25 mouse cellular contexts compared by ENCODE assay signal in genomic region chr1:138301920-138302319, GRCm38 (mm10). TPM values are rescaled to one million over a fixed set of nuclear protein-coding genes. Genes with fewer than 3 reads are reported as not detected.
DNase-seq lines count a peak whose midpoint lies in the region; ATAC-seq and TF ChIP-seq lines count a peak whose summit lies in the region.
"Had no signal": no experiment of that assay in that cellular context is flagged by ENCODE, and none has a peak within 500 bp of the region (broad histone marks: within the 10 kb centered on the region; RNA-seq: fewer than 3 reads in every experiment).

No protein-coding gene starts in this region.

- no peaks in the 10 kb centered on the region for H3K27me3 ChIP-seq in lung, embryonic 15.5 days
- H3K27me3 ChIP-seq in lung, postnatal 0 days (replicated peaks; ENCODE audit: insufficient read depth, low read length): no peaks in the 10 kb centered on the region
- no peaks in the 10 kb centered on the region for H3K27me3 ChIP-seq in heart, embryonic 12.5 days (replicated peaks)
- H3K27me3 ChIP-seq: embryonic facial prominence, embryonic 13.5 days; embryonic facial prominence, embryonic 15.5 days; forebrain, embryonic 12.5 days had no signal

- no peak overlapping the region for H3K27ac ChIP-seq in lung, embryonic 15.5 days
- no peak overlapping the region for H3K27ac ChIP-seq in lung, postnatal 0 days (ENCODE audit: low read length)
- H3K27ac ChIP-seq in heart, embryonic 12.5 days (ENCODE audit: poor library complexity, severe bottlenecking): no peak overlapping the region
- H3K27ac ChIP-seq: embryonic facial prominence, embryonic 13.5 days; embryonic facial prominence, embryonic 15.5 days; forebrain, embryonic 10.5 days; forebrain, embryonic 12.5 days had no signal

- DNase-seq in lung, postnatal 14 days: no peak
- DNase-seq in lung, postnatal 0 days (ENCODE audit: low spot score): peak; percentile 37
- DNase-seq in lung, adult 18-20 months: no peak
- peak; percentile 45 for DNase-seq in induced T-regulatory cell, adult 2 months (ENCODE audit: low read depth)
- DNase-seq: adrenal gland, adult 2 months; adrenal gland, postnatal 10 days; adrenal gland, postnatal 25 days; cerebellum, adult 11 months; cerebellum, adult 18-20 months; cerebellum, adult 8-10 months; cerebellum, adult 9-11 months; cerebellum, postnatal 14 days; cerebellum, postnatal 36 days; embryo, embryonic 11 days had no signal

- H3K36me3 ChIP-seq in lung, embryonic 15.5 days: no peaks in the 10 kb centered on the region
- no peaks in the 10 kb centered on the region for H3K36me3 ChIP-seq in lung, postnatal 0 days (ENCODE audit: insufficient read depth, low read length)
- no peaks in the 10 kb centered on the region for H3K36me3 ChIP-seq in heart, embryonic 12.5 days
- H3K36me3 ChIP-seq: embryonic facial prominence, embryonic 13.5 days; embryonic facial prominence, embryonic 15.5 days; forebrain, embryonic 10.5 days; forebrain, embryonic 12.5 days had no signal

- no peak overlapping the region for H3K4me2 ChIP-seq in lung, embryonic 15.5 days
- no peak overlapping the region for H3K4me2 ChIP-seq in lung, postnatal 0 days (replicated peaks; ENCODE audit: low read depth, low read length)
- H3K4me2 ChIP-seq in heart, embryonic 12.5 days: no peak overlapping the region
- H3K4me2 ChIP-seq: embryonic facial prominence, embryonic 13.5 days; embryonic facial prominence, embryonic 15.5 days; forebrain, embryonic 12.5 days had no signal

- H3K4me1 ChIP-seq in lung, embryonic 15.5 days: no peaks in the 10 kb centered on the region
- H3K4me1 ChIP-seq in lung, postnatal 0 days (ENCODE audit: insufficient read depth, low read depth, low read length): no peaks in the 10 kb centered on the region
- no peaks in the 10 kb centered on the region; the same call in 1 of the 2 replicates for H3K4me1 ChIP-seq in heart, embryonic 12.5 days (replicated peaks)
- H3K4me1 ChIP-seq: embryonic facial prominence, embryonic 13.5 days; embryonic facial prominence, embryonic 15.5 days; forebrain, embryonic 10.5 days; forebrain, embryonic 12.5 days had no signal

- WGBS in lung, embryonic 15.5 days: 67% methylated on average over 5 of the region's 5 CpGs
- 61% methylated on average over 5 of the region's 5 CpGs for WGBS in lung, postnatal 0 days
- 74% methylated on average over 5 of the region's 5 CpGs for WGBS in heart, embryonic 12.5 days

- no peak for TF ChIP-seq CTCF in lung, postnatal 0 days (IDR thresholded peaks at IDR 0.05)

- peak; percentile 55; the same call in 1 of the 2 replicates for ATAC-seq in lung, embryonic 15.5 days (ENCODE audit: borderline replicate concordance, extremely low read depth, low FRiP score, low TSS enrichment)
- ATAC-seq in lung, postnatal 0 days: no peak; the same call in 1 of the 2 replicates
- ATAC-seq in heart, embryonic 12.5 days (ENCODE audit: insufficient number of reproducible peaks, low FRiP score): no peak
- ATAC-seq: forebrain, embryonic 14.5 days had no signal

- no peak overlapping the region for H3K4me3 ChIP-seq in lung, embryonic 15.5 days
- no peak overlapping the region for H3K4me3 ChIP-seq in lung, postnatal 0 days (ENCODE audit: low read depth, low read length)
- no peak overlapping the region for H3K4me3 ChIP-seq in heart, embryonic 12.5 days
- H3K4me3 ChIP-seq: embryonic facial prominence, embryonic 13.5 days; embryonic facial prominence, embryonic 15.5 days; erythroblast, embryonic 14.5 days; forebrain, embryonic 10.5 days; forebrain, embryonic 12.5 days had no signal

- H3K9me3 ChIP-seq in lung, embryonic 15.5 days: no peaks in the 10 kb centered on the region
- H3K9me3 ChIP-seq in lung, postnatal 0 days (ENCODE audit: low read length): no peaks in the 10 kb centered on the region
- H3K9me3 ChIP-seq in heart, embryonic 12.5 days (replicated peaks): no peaks in the 10 kb centered on the region
- H3K9me3 ChIP-seq: embryonic facial prominence, embryonic 13.5 days; embryonic facial prominence, embryonic 15.5 days; forebrain, embryonic 10.5 days; forebrain, embryonic 12.5 days had no signal

- TF ChIP-seq EP300 in lung, postnatal 0 days (IDR thresholded peaks at IDR 0.05): no peak

- no peak overlapping the region for H3K9ac ChIP-seq in lung, embryonic 15.5 days
- no peak overlapping the region for H3K9ac ChIP-seq in lung, postnatal 0 days (replicated peaks; ENCODE audit: low read depth)
- H3K9ac ChIP-seq in heart, embryonic 12.5 days: no peak overlapping the region
- H3K9ac ChIP-seq: embryonic facial prominence, embryonic 13.5 days; embryonic facial prominence, embryonic 15.5 days; forebrain, embryonic 12.5 days had no signal

RNA-seq across cellular contexts. Expression of gene Atp6v1g3, which starts 28.4 kb away (rescaled TPM):
- polyA plus RNA-seq in lung, embryonic 15.5 days (2015; fragmentation: Nextera tagmentation; extraction: Ambion mirVana): not detected in 2 replicates
- 0.33 and 0.39 TPM in 2 replicates for polyA plus RNA-seq in lung, postnatal 0 days (2015; fragmentation: Nextera tagmentation; extraction: Ambion mirVana)
- polyA plus RNA-seq in heart, embryonic 12.5 days (2016; fragmentation: Nextera tagmentation; extraction: Ambion mirVana): not detected in 2 replicates
- polyA plus RNA-seq: adrenal gland, adult 2 months; brain, embryonic 14.5 days; C2C12; embryonic facial prominence, embryonic 11.5 days; embryonic facial prominence, embryonic 13.5 days; erythroblast, embryonic 14.5 days; forebrain, embryonic 10.5 days; forebrain, embryonic 12.5 days; forebrain, embryonic 14.5 days had no signal

Comparison
In these comparisons a context has a peak if more than half of its experiments do, and no peak if none do; other contexts are left out.
1. DNase-seq: peak in lung, postnatal 0 days (single experiment) and induced T-regulatory cell, adult 2 months (single experiment); none in lung, postnatal 14 days (single experiment) and lung, adult 18-20 months (0 of 2).